Mouse (Mus musculus) ES-E14 (cell line): Measurements from ENCODE around the gene Supt16.

Source experiments
- HCFC1 ChIP-seq: IDR thresholded peaks from 2 replicates; pipeline ENCODE4 v1.6.1; 2012; ENCODE audit warnings: low read length, inconsistent platforms, borderline replicate concordance; ENCODE audit not compliant: insufficient read depth
- MAFK ChIP-seq: IDR thresholded peaks from 2 replicates; pipeline ENCODE4 v1.6.1; 2014; ENCODE audit warnings: mild to moderate bottlenecking, low read depth, low read length, inconsistent platforms; ENCODE audit not compliant: insufficient read depth
- ZC3H11A ChIP-seq: IDR thresholded peaks from 2 replicates; pipeline ENCODE4 v1.6.1; 2012; ENCODE audit warnings: low read depth, mild to moderate bottlenecking, inconsistent platforms, low read length, borderline replicate concordance

GRCm38 (mm10) chr14:52190740-52191359 lies 6.4 kb downstream of the Supt16 start:
- TF ChIP-seq MAFK: 0 out of 2 replicates have a peak, but pooled peaks have one; percentile 3
- TF ChIP-seq HCFC1: no peak
- TF ChIP-seq ZC3H11A: no peak
